Mouse (Mus musculus): ENCODE measurements around the gene Slc25a25. TPM values are rescaled to one million over a fixed set of nuclear protein-coding genes. Genes with fewer than 3 reads are reported as not detected.

The Slc25a25 gene
- total RNA-seq, 1 experiment from 2014 or later = 17.8 TPM

DNA sequence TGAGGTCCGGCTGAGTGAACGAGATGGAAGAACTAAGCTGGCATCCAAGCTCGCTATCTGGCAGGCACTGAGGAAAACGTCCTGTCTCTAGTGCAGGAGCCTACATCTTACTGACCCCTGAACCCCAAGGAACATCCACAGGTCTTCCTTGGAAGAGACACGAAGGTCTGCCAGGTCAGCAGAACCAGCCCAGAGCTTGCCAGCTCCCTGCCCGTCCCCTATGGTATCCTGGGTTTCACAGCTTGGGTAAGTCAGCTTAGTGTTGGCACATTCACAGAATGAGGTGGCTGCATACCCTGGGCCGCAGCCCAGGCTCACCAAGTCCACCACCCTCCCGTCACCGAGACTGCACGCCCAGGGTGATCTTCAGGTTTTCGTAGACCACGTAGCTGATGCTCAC, 35.4 kb downstream of the Slc25a25 start:
- no peak for ATAC-seq (ENCODE audit: extremely low read depth, insufficient number of reproducible peaks, low FRiP score, poor library complexity, severe bottlenecking)

DNA sequence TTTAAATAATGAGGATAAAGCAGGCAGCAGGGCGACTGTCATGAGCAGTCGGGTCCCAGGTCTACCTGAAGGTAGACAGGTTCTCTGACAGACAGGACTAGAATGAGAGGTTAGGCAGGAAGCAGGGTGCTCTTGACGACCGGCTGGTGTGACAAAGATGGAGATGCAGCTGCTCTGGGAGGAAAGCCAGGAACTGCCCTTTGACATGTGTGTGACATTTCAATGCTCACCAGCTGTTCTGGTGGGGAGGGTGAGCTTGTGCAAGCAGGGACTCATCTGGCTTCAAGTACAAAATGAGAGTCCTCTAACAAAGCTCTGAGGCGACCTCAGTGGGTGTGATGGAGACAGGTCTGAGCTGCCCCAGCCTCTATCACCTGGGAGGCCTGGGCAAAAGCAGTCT, 37.3 kb downstream of the Slc25a25 start:
- no peak for ATAC-seq (ENCODE audit: extremely low read depth, insufficient number of reproducible peaks, low FRiP score, poor library complexity, severe bottlenecking)

DNA sequence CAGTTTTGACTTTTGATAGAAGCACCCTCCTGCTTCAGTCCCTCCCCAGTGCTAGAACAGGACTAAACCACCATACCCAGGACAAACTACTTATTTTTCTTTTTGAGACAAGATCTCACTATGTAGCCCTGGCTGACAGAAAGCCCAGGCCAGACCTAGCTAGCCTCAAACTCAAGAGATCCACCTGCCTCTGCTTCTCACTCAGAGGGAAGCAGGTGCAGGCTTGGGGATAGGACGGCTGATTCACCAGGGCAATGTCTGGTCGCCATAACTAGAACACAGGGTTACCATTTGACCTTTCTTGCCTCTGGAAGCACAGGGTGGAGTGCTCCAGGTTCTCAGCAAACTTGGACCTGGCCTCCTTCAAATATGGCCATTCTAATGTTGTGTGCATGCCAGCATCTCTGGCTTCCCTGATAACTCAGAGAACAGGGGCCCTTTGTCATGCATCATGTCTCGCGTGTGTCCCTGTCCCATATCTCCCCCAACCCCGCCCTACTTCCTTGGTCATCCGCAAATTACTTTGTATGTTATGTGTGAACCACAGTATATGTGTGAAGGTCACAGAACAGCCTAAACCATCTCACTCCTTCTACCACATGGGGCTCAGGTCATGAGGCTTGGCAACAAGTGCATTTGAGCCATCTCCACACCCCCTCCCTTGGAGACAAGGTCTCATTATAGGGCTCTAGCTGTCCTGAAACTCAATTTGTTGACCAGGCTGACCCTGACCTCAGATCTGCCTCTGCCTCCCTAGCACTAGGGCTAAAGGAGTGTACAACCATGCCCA, 38.3 kb downstream of the Slc25a25 start:
- ATAC-seq (ENCODE audit: extremely low read depth, insufficient number of reproducible peaks, low FRiP score, poor library complexity, severe bottlenecking) = no peak

DNA sequence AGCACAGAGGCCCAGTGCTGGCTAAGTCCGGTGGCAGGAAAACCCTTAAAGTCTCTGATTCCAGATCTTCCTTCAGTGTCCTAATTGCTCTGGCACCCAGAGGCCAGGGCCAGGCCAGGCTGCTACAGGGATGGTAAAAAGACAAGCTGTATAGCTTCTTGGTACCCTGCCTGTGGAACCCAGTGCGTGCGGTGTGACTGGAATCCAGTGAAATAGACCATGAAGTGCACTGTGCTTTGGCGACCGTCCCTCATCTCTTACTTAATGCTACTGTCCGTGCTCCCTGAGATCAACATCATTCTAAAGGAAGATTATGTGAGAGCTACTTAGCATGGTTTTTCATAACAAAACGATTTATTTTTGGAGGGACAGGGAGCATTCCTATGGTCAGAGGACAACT, 39.8 kb downstream of the Slc25a25 start:
- no peak for ATAC-seq (ENCODE audit: extremely low read depth, insufficient number of reproducible peaks, low FRiP score, poor library complexity, severe bottlenecking)

DNA sequence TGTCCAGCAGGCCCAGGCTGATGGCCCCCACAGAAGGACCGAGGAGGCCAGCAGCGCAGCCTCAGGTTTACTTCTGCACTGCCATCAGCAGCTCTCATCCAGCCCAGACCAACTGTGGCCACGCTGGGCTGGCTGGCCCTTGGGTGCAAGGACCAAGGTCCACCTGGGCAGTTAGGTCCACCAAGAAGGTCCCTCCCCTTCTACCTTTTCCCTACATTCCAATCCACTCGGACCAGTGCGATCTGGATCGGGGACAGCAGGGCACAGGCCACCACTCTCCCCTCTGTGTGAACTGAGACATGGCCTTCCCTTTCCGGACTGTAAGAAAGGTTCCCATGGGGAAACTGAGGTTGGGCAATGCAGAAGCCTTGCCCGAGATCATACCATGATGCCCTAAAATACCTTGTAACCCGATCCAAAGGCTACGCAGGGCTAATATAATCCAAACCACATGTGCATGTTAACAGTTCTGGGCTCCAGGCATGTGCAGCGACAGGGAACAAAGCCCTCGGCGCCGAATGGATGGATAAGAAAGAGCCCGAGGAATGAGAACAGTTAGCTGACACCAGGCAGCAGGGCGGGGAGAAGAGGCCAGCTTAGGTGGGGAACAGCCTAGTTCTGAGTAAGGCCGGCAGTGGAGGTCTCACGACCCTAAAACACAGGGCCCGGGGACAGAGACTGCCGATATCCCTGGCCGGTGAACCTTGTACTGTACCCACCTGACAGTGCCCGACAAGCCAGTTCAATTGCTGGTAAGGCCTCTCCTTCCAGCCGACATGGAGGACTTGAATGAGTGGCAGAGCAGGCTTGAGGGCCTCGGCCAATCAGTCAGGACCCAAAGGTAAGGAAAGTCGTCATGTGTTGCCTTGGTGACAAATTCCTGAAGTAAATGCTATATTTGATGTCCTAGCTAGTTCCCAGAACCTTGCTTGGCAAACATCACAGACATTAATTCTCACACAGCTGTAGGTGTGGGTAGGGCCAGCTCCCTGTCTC, 42.5 kb downstream of the Slc25a25 start:
- ATAC-seq (ENCODE audit: extremely low read depth, insufficient number of reproducible peaks, low FRiP score, poor library complexity, severe bottlenecking) = no peak

DNA sequence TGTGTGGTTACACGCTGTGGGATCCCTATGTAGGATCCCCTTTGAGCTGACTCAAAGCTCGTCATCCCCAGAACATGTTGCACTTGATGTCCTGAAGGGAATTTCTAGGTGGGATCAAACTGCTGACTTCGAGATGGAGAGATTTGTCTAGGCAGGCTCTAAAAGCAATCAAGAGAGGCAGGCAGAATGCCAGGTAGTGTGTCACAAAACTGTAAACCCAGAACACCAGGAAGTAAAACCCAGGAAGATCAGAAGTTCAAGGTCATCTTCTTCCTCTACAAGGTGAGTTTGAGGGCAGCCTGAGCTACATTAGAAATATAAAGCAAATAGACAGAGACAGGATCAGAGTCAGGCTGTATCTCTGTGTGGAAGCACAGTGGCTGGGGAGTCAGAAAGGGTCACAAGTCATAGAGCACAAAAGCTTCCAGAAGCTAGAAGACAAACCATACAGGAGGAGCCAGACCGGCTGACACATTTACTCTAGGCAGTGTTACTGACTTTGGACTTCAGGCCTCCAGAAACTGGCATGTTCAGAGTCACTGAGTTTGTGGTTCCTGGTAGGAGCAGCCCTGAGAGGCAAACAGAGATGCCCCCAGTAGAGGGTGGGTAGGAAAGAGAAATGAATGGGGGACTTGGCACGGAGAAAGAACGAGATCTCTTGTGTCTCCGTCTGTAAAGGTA, 44.0 kb downstream of the Slc25a25 start:
- ATAC-seq (ENCODE audit: extremely low read depth, insufficient number of reproducible peaks, low FRiP score, poor library complexity, severe bottlenecking) = no peak

DNA sequence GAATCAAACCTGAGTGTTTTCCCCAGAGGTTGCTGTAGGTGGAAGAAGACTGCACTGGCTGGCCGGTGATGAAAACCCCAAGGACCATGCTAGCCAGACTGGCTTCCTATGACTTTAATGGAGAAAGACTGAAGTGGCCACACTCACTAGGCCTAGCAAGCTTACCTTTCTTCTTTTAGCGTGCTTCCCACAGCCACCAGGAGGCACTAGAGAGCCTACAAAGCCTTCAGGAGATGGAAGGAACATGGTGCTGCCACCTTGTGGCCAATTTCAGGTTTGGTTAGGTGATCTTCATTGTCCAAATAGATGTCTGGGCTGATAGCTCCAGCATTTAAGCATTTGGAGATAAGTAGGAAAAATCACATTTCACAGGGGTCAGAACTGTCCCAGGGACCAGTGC, 46.6 kb downstream of the Slc25a25 start:
- peak; percentile 95 for ATAC-seq (ENCODE audit: extremely low read depth, insufficient number of reproducible peaks, low FRiP score, poor library complexity, severe bottlenecking)

DNA sequence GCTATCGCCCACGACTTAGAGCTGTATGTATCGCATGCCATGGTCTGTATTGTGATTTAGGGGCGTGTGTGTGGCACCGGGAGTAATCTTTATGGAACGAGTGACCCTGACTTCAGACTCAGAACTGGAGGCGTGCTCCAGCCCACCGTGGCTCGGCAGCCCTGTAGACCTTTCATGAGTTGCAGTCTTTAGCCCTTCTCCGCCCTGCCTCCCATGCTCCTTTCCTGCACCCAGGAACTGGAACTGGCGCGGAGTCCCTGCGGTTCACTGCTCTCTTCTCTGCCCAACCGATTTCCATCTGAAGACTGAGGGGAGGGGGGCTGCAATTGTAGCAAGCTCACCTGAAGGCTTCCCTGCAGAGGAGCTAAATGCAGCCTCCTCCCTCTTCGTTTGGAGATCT, 54.5 kb downstream of the Slc25a25 start:
- ATAC-seq (ENCODE audit: extremely low read depth, insufficient number of reproducible peaks, low FRiP score, poor library complexity, severe bottlenecking) = no peak

DNA sequence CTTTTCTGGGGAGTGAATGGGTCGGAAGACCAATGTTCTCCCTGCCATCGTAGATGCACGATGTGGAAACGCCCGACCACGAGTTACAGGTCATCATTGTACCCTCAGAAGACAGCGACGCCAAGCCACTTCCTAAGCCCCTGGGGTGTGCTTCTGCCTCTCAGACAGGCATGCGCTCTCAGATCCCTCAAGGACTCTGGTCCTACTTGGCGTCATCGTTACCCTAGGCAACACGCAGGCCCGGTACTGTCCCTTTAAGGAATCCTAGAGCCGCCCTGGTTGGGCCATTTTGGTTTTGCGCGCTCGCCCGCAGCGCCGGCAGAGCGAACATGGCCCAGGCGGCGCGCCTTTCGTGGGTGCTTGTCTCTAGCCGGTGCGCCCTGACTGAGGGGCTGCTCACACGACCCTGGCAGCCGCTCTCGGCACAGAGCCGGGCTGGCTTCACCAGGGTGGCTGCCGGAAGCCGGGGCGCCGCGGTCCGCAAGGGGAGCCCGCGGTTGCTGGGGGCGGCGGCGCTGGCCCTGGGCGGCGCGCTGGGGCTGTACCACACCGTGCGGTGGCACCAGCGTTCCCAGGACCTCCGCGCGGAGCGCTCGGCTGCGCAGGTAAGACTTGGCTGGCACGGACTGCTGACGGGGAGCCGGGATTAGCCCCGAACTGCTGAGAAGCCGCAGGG, 55.2 kb downstream of the Slc25a25 start:
- peak; percentile 75 for ATAC-seq (ENCODE audit: extremely low read depth, insufficient number of reproducible peaks, low FRiP score, poor library complexity, severe bottlenecking)

DNA sequence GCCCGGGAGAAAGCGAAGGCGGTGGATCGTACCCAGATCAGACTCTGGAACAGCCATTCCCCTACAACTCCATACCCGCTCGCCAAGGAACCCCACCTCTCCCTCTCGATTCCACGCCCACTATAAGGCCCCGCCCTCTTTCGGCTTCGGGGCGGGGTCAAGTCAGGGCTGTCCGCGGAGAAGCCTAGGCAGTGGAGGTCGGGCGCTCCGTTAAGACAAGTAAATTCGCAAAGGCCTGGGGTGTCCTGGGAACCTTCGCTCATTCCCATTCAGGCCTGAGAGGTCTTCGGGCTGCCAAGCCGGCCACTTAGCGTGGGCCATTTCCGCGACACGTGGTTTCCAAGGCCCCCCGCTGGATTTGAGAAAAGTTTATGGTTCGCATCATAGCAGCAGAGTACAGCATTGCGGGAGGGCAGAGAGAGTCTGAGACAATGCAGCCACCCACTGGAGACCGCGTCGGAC, 55.7 kb downstream of the Slc25a25 start, which contains the start of gene Ptges2:
Ptges2 (plus strand) TSS at position 413 of the 462 bp plus-strand sequence.
- peak; percentile 68 for ATAC-seq (ENCODE audit: extremely low read depth, insufficient number of reproducible peaks, low FRiP score, poor library complexity, severe bottlenecking)

DNA sequence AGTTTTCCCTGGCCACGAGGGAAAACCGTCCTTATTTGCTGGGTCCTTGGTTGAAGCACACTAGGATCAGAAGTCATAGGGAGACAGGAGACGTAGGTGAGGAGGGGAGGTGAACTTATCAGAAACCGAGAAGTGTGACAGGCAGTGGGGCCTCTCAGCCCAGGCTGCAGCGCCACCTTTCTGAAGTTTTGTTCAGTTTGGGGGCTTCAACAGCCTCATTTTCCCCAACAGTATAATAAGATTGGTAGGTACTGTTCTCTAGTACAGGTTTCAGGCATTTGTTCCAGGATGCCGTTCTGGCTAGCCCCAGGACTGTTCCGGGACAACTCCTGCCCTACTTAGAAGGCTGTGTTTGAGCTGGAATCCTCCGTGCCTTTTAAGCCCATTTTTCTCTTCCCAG, 56.3 kb downstream of the Slc25a25 start:
- no peak for ATAC-seq (ENCODE audit: extremely low read depth, insufficient number of reproducible peaks, low FRiP score, poor library complexity, severe bottlenecking)

DNA sequence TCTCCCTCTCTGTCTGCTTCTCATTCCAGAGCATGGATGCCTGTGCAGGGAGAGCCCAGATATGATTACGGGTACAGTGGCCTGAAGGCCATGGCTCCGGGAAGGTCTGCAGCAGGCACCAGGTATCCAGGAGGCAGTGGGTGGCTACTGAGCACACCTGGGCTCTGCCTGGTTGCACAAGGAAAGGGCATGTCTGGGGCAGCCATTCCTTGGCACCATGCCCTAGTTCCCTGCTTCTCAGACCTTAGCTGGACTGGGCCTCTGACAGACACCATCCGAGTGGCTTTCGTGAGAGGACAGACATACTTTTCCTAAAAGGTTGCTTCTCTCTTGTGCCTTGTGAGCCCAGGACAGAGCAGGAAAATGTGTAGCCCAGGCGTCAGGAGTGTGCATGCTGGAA, 59.2 kb downstream of the Slc25a25 start:
- no peak for ATAC-seq (ENCODE audit: extremely low read depth, insufficient number of reproducible peaks, low FRiP score, poor library complexity, severe bottlenecking)

DNA sequence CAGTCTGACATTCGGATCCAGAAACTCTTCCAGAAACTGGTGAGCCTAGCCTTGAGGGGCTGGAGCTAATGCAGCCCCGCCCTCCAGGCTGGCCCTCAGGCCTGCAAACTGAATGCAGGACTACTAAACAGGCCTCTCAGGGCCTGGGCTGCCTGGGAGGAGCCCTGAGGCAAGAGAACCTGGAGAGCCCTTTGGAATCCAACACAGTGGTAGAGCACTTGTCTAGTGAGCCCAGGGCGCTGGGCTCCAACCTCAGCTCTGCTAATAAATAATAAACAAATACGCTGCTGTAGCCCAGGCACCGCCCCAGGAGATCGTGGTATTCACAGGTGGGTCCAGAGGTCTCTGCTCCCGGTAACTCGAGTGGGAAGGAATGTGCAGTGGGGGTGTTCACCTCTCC, 60.4 kb downstream of the Slc25a25 start:
- ATAC-seq (ENCODE audit: extremely low read depth, insufficient number of reproducible peaks, low FRiP score, poor library complexity, severe bottlenecking) = no peak

DNA sequence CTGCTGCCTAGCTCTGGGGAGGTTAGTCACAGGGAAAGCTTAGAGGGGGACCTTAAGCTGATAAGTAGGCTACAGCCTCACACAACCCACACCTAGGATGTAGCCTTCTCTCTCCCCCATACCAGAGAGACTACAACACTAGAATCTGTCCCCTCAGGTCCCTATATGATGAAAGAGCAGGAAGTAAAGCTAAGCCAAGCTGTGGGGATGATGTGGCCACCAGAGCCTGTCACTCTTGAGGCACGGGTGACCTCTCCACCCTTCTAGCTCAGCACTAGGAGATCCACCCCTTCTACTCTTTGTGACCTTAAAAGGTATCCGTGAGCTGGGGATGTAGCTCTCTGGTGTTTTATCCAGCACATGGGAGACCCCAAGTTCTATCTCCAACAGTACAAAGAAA, 62.1 kb downstream of the Slc25a25 start:
- ATAC-seq (ENCODE audit: extremely low read depth, insufficient number of reproducible peaks, low FRiP score, poor library complexity, severe bottlenecking) = peak; percentile 14; the same call in 1 of the 2 replicates

DNA sequence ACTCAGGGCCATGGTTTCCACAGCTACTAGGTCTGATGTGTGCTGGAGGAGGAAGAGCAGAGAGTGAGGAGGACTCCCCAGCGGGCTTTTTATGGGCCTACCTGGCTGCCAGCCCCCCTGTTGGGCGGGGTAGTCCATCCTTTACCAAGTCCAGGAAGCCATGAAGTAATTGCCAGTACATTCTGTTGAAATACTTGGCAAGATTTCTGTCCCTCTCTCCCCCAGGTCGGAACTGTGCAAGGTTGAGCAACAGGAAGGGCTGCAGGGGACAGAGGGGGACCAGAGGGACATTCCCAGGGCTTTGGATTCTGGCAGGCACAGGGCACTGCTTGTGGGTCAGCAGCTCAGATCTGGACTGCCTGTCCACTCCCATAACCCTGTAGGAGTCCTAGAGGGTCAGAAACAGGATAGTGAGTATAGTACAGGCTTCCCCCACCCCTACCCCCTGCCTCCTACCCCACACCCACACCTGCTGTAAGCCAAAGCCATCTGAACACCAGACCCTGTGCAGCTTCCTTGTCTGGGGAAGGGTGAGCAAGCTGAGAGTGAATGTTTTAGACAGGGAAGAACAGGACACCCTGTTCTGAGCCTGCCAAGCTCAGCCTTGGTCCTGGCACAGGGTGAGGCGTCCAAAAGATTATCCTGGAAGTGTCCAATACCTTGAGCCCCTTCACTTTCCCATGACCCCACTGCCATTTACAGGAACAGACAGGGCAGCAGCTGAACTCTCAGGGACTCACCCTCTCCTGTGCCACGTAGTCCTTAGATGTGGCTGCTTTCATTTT, 63.3 kb downstream of the Slc25a25 start, which contains the start of gene Lcn2:
Lcn2 (minus strand) TSS at position 547 of the 785 bp plus-strand sequence.
- ATAC-seq (ENCODE audit: extremely low read depth, insufficient number of reproducible peaks, low FRiP score, poor library complexity, severe bottlenecking) = no peak

DNA sequence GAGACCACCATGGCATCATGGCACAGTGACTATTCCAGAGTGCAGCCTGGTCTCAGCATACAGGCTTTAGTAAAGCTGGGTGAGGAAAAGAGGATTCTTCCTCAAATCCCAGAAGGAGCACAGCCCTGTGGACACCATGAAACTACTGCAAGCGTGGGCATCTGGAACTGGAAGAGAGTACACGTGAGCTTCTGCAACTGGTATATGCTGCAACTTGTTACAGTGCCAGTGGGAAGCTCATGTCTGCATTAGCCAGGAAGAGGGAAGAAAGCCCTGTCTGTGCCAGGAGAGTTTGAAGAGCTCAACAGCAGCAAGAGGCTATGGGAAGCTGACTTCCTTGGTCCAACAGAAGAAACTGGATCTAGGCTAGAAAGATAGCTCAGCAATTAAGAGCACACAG, 68.6 kb downstream of the Slc25a25 start:
- no peak for ATAC-seq (ENCODE audit: extremely low read depth, insufficient number of reproducible peaks, low FRiP score, poor library complexity, severe bottlenecking)

DNA sequence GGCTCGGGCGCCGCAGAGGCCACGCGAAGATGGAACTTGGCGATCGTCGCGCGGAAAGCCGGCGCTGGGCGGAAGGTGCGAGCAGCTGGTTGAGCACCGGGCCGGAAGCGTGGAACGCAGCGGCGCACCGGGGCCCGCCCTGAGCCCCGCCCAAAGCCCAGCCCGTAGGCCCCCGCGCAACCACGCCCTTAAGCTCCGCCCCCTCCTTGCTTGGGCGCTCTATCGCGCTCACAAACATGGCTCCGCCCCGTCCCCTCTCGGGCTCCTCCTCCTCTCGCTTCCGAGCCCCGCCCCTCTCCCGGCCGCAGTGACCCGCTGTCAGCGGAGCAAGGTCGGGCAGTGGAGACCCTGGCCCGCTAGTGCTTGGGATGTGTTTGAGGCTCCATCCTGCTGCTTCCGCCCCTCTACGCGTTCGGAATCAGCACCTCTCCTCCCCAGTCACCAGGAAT, 69.4 kb downstream of the Slc25a25 start, which contains the start of gene 1110008P14Rik:
1110008P14Rik (minus strand) TSS at position 164 of the 449 bp plus-strand sequence.
- ATAC-seq (ENCODE audit: extremely low read depth, insufficient number of reproducible peaks, low FRiP score, poor library complexity, severe bottlenecking) = peak; percentile 86

Data from neutrophil, adult 5-6 weeks (primary cell).